Mouse (Mus musculus) stomach, postnatal 0 days (tissue): ENCODE results near the gene Stab1.

Source experiments
- CTCF ChIP-seq: IDR thresholded peaks from 2 replicates; pipeline ENCODE4 v1.5.1; 2016; ENCODE audit warnings: antibody characterized with exemption, low read depth, mild to moderate bottlenecking, moderate library complexity
- EP300 ChIP-seq: optimal IDR thresholded peaks from 2 replicates; pipeline ENCODE3; 2016; ENCODE audit warnings: antibody characterized with exemption

DNA sequence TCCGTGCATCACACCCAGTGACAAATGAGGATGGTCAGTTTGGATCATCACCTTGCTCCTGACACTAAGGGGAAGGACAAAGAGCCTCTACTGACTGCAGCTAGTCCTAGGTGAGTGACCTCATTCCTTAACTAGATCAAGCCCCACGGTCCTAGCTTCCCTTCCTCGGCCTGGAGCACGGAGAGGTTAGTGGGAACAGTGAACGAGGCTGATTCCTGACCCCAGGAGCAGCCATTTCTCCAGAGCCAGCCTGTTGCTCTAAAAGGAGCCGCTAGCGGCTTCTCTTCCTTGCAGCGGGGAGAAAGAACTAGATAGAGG, 36.8 kb upstream of the Stab1 start:
- TF ChIP-seq CTCF (no peak), EP300 (no peak)
